Mouse (Mus musculus): ENCODE measurements at regions not wholly inside any gene's neighbourhood (a gene's known extent, or its start where the extent isn't known, plus 50 kb on each side); places are given as distances from the start of the nearest gene placed in this dataset.

GRCm38 (mm10) chr3:9133991-9134390, 475.9 kb downstream of the Zfp704 start:
- CTCF ChIA-PET = no interaction called here

DNA sequence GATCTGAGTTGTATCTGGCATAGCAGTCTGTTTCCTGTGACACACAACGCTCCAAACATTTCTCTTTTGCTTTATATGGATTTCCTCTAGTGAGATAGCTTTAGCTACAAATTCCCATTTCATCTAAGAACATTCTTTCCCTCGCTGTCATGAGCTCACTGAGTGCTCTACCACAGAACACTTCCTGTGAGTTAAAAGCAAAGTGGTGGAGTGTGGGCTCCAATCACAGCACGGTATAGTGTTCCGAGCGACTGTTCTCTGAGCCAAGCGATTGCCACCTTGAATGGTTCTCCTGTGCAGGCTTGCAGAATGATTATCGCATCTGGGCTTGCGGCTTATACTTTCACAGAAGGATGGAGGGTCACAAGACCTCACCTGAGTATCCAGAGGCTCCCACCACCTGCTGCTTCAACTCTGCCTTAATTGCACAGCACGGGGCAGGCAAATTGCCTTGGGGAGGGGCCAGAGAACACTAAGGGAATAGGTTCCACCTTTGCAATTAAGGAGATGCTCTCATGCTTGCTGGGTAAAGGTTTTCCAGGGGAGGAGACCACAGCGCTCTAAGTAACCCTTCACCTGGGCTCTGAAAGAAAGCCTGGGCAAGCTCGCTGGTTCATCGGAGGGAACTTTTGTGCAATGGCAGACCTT, 477.7 kb downstream of the Zfp704 start:
- CTCF ChIA-PET = no interaction called here

DNA sequence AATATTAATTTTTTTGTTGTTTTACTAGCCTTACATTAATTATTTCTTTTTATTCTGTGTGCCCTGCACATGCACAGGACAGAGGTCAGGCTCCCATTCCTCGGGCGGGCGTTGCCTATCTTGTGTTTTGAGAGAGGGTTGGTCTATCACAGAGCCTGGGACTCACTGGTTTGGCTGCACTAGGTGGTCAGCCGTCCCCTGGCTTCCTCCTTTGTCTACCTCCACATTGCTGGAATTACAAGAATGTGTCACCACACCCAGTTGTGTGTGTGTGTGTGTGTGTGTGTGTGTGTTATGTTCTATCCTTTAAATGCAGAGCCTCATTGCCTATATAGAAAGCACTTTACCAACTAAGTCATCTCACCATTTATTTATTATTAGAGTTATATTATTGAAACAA, 478.5 kb downstream of the Zfp704 start:
- CTCF ChIA-PET = no interaction called here

- CTCF ChIA-PET = no interaction called here
Measured at GRCm38 (mm10) chr3:9128407-9128806, 481.5 kb downstream of the Zfp704 start.

GRCm38 (mm10) chr3:9123079-9123478, 486.8 kb downstream of the Zfp704 start:
- CTCF ChIA-PET = no interaction called here

- CTCF ChIA-PET = no interaction called here
Measured at GRCm38 (mm10) chr3:9117913-9118312, 492.0 kb downstream of the Zfp704 start.

DNA sequence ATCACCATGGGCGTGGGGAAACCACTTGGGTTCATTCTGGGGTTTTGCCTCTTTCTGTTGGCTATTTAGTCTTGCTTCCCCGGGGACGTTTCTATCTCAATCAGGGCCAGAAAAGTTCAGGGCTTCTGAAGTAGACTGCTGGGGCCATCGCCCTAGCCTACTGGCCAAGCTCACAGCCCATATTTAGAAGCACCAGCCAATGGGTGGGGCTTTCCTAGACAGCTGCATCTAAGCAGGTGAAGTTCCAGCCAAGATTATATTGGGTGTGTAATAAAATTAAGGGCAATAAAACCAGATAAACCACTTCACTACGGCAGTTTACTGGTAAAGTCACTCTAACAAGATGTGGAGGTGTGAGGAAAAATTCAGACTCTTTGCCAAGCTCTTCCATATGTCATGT, 496.5 kb downstream of the Zfp704 start:
- CTCF ChIA-PET = no interaction called here

DNA sequence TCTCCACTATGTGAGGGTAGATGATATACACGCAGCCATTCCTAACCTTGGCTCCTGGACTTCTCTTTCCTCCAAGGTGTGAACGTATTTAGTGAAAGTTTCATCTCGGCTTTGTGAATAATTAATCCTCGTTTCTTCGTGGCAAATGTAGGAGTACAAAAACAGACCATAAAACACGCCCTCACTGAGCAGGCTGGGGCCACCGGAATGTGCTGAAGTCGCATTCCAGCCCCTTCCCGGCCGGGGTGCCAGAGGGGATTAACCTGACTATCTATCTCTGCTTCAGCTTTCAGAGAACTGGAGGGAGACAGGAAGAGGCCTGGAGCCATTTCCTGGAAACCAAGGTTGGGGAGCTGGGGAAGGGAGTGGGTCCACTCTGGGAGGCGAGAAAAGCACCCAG, 499.1 kb downstream of the Zfp704 start:
- CTCF ChIA-PET = no interaction called here

GRCm38 (mm10) chr3:9109991-9110390, 499.9 kb downstream of the Zfp704 start:
- CTCF ChIA-PET = no interaction called here

DNA sequence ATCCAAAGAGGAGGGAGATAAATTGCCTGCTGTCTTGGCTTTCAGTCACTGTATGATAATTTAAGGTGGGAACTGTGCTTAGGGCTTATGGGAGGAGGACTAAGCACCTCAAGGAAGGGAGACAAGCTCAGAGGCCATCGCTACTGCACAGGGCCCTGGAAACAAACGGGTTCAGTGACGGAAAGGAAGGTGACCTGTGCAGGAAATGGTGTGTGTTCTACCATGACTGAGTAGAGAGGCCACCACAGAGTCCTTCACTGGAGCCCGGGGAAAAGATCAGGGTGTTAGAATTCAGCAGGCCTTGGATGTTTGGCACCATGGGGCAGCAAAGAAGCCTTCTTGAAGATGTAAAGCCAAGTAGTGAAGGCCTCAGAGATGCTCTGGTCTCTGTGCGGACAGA, 500.4 kb downstream of the Zfp704 start:
- CTCF ChIA-PET = no interaction called here

GRCm38 (mm10) chr3:9107766-9108410, 502.0 kb downstream of the Zfp704 start:
- CTCF ChIA-PET = no interaction called here

GRCm38 (mm10) chr3:9105191-9105926, 504.5 kb downstream of the Zfp704 start:
- CTCF ChIA-PET = no interaction called here

GRCm38 (mm10) chr3:9103456-9103855, 506.4 kb downstream of the Zfp704 start:
- CTCF ChIA-PET = no interaction called here

GRCm38 (mm10) chr3:9101240-9101639, 508.6 kb downstream of the Zfp704 start:
- CTCF ChIA-PET = interaction anchor here (0.5 kb wide), 1 partner anchor 187 kb away, joined by 6 read pairs; no protein-coding TSS in a partner anchor

DNA sequence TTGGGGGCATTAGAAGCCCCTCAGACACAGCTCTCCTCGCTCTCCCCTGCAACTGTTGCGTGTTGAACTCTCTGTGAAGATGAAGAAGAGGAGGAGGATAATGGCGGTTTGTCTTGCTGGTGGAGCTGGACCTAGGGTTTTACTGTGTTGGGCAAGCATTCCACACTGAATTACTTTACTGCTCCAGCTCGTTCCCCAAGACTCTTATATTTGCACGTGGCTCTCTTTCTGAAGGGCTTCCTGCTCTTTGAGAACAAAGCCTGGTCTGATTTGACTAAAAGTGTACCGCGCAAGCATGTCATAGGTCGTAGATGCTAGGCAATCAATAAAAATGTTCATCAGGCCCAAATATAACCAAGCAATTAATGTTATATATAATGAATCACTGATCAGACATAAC, 509.1 kb downstream of the Zfp704 start:
- CTCF ChIA-PET = no interaction called here

GRCm38 (mm10) chr3:9098441-9098840, 511.4 kb downstream of the Zfp704 start:
- CTCF ChIA-PET = no interaction called here

DNA sequence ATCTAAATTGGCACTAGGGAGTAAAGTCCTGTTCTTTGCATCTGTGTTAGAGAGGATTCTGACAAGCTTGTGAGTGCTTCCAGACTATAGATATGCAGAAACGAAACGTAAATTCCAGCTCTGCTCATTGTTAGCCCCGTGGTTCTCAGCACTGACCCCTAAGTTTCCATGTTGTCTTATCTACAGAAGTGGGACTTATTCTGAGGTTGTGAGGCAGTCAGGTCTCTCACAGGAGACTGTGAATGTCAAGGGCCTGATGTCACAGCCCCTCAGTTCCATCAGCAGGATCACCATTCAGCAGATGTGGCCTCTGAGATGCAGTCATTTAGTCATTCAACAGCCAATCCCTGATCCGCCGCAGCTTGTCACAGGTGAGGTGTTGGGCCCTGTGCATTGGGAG, 525.8 kb downstream of the Zfp704 start:
- CTCF ChIA-PET = no interaction called here

GRCm38 (mm10) chr3:9082061-9082460, 527.8 kb downstream of the Zfp704 start:
- CTCF ChIA-PET = no interaction called here

DNA sequence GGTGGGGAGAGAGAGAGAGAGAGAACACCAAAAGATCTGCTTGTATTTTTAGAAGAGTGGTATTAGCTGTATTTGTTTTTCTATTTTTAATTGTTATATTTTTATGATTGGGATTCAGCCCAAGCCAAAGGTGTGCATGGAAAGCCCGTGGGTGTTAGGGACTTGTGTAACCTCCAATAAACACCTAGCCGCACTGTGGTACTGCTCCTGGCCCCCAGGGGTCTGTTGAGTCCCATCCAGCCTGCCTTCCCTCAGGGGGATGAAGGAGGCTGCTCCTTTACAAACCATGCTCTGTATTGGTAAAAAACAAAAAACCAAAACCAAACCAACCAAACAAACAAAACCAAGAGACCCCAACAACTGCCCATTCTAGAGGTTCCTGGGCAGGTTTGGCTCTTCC, 531.7 kb downstream of the Zfp704 start:
- CTCF ChIA-PET = interaction anchor here (0.6 to 0.7 kb wide), 2 partner anchors 254 to 387 kb away, joined by 3 read pairs; no protein-coding TSS in a partner anchor

DNA sequence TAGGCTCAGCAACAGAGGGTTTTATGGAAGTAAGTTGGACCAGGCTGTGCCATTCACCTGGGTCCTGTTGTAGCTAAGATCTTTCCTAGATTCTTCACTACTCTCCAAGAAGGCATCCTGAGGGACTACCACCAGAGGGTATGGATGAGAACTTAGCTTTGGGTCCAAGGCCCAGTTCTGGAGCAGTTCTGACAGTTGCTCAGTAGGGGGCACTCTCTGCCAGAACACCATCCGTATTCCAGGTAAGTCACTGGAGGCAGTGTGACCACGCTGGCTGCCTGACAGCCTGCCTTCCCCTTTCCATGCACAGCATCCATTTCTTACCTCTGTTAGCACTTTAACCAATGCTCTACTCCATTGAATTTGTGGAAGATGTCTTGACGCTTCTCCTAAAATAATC, 533.2 kb downstream of the Zfp704 start:
- CTCF ChIA-PET = interaction anchor here (0.5 to 1.1 kb wide), 2 partner anchors 390 to 737 kb away, joined by 3 to 6 read pairs; no protein-coding TSS in a partner anchor

DNA sequence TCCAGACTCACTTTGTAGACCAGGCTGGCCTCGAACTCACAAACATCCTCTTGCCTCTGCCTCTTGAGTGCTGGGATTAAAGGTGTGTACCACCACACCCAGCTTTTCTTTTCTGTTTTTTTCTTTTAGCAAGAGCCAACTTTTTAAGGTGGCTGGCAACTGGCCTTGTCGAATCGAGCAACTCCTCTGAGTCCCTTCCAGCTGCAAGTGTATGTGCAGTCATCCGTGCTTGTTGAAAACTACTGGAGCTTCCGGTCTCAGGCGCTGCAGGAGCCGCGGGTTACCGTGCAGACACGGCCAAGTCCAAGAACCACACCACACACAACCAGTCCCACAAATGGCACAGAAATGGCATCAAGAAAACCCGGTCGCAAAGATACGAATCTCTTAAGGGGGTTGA, 537.4 kb downstream of the Zfp704 start:
- CTCF ChIA-PET = interaction anchor here (0.7 kb wide), 1 partner anchor 321 kb away, joined by 6 read pairs; no protein-coding TSS in a partner anchor

GRCm38 (mm10) chr3:9067048-9067447, 542.8 kb downstream of the Zfp704 start:
- CTCF ChIA-PET = interaction anchor here (1.0 to 1.1 kb wide), 2 partner anchors 106 to 109 kb away, joined by 3 to 4 read pairs; no protein-coding TSS in a partner anchor

- CTCF ChIA-PET = interaction anchor here (0.6 to 1.1 kb wide), 3 partner anchors 102 to 108 kb away, joined by 3 to 4 read pairs (median 3); no protein-coding TSS in a partner anchor
Measured at GRCm38 (mm10) chr3:9066374-9066773, 543.5 kb downstream of the Zfp704 start.
